ENCODE assay signal across 11 mouse cellular contexts in the genomic region with DNA sequence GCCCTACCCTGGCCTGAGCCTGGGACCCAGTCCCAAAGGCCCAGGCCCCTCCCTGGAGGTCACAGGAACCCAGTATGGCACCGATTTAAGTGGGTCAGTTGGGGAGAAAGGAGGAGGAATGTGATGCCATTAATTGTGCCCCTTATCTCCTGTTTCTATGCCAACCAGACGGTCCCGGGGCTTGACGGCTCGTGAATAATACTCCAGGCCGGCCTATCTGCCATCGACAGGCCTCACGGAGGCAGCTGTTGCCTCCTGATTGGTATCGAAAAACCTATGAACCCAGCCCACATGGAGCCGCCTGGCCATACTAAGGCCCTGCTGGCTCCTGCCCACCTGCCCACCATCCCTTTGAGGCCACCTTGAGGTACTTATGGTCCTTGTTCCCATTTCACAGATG. TPM values are rescaled to one million over a fixed set of nuclear protein-coding genes. Genes with fewer than 3 reads are reported as not detected.
DNase-seq lines count a peak whose midpoint lies in the region; ATAC-seq and TF ChIP-seq lines count a peak whose summit lies in the region.
"Had no signal": no experiment of that assay in that cellular context is flagged by ENCODE, and none has a peak within 500 bp of the region (broad histone marks: within the 10 kb centered on the region; RNA-seq: fewer than 3 reads in every experiment).

No protein-coding gene starts in this region.

- H3K4me2 ChIP-seq in heart, embryonic 13.5 days = peak overlapping the region; percentile 90
- peak overlapping the region; percentile 96 for H3K4me2 ChIP-seq in liver, embryonic 15.5 days
- no peak overlapping the region for H3K4me2 ChIP-seq in kidney, embryonic 16.5 days (replicated peaks; ENCODE audit: low read depth, low read length)

- no peak for ATAC-seq in heart, embryonic 13.5 days (ENCODE audit: extremely low read depth, insufficient number of reproducible peaks, low FRiP score, low TSS enrichment)
- 0 out of 2 replicates have a peak, but pooled peaks have one; percentile 4 for ATAC-seq in common myeloid progenitor, adult 5-6 weeks (replicated peaks; ENCODE audit: low read depth, poor library complexity, severe bottlenecking)
- ATAC-seq in liver, embryonic 15.5 days (ENCODE audit: insufficient read depth) = peak; percentile 63
- ATAC-seq in kidney, embryonic 16.5 days (ENCODE audit: low FRiP score, low TSS enrichment) = no peak
- ATAC-seq: CD4-positive, CD25-positive, alpha-beta regulatory T cell, adult 4 months; forebrain, embryonic 16.5 days; lung, postnatal 0 days had no signal

- H3K9ac ChIP-seq in heart, embryonic 13.5 days = peak overlapping the region; percentile 65
- H3K9ac ChIP-seq in MEL (ENCODE audit: control insufficient read depth, low read depth, low read length, poor library complexity, severe bottlenecking) = peak overlapping the region; percentile 92
- H3K9ac ChIP-seq in liver, embryonic 15.5 days = peak overlapping the region; percentile 99
- no peak overlapping the region for H3K9ac ChIP-seq in kidney, embryonic 16.5 days (replicated peaks; ENCODE audit: low read length)

- H3K9me3 ChIP-seq in heart, embryonic 13.5 days = no peaks in the 10 kb centered on the region
- no peaks in the 10 kb centered on the region for H3K9me3 ChIP-seq in MEL (replicated peaks; ENCODE audit: insufficient read depth, low read length)
- H3K9me3 ChIP-seq in liver, embryonic 15.5 days (replicated peaks) = no peaks in the 10 kb centered on the region
- no peaks in the 10 kb centered on the region for H3K9me3 ChIP-seq in kidney, embryonic 16.5 days (ENCODE audit: low read length)

- no peaks in the 10 kb centered on the region for H3K27me3 ChIP-seq in heart, embryonic 13.5 days (replicated peaks)
- H3K27me3 ChIP-seq in MEL (ENCODE audit: control insufficient read depth in 1 of 2, insufficient read depth in 2 of 2, low read length in 2 of 2) = no peaks in the 10 kb centered on the region
- H3K27me3 ChIP-seq in liver, embryonic 15.5 days = no peaks in the 10 kb centered on the region
- 0 out of 2 replicates have a peak, but pooled peaks cover 4% of the 10 kb centered on the region for H3K27me3 ChIP-seq in kidney, embryonic 16.5 days (ENCODE audit: insufficient read depth, low read length)

- no peak for TF ChIP-seq RAD21 in MEL (IDR thresholded peaks at IDR 0.05; ENCODE audit: low read depth, low read length)

- WGBS in heart, embryonic 13.5 days = 33% methylated on average over 10 of the region's 10 CpGs
- 10% methylated on average over 10 of the region's 10 CpGs for WGBS in liver, embryonic 15.5 days (ENCODE audit: insufficient replicate concordance)
- 80% methylated on average over 10 of the region's 10 CpGs for WGBS in kidney, embryonic 16.5 days

- H3K27ac ChIP-seq in heart, embryonic 13.5 days (replicated peaks) = peak overlapping the region; percentile 55; the same call in 1 of the 2 replicates
- peak overlapping the region; percentile 91 for H3K27ac ChIP-seq in MEL (ENCODE audit: control insufficient read depth, low read depth, low read length)
- H3K27ac ChIP-seq in liver, embryonic 15.5 days (replicated peaks) = peak overlapping the region; percentile 95
- H3K27ac ChIP-seq in kidney, embryonic 16.5 days (ENCODE audit: low read length) = no peak overlapping the region

- TF ChIP-seq EP300 in MEL (IDR thresholded peaks at IDR 0.05; ENCODE audit: low read depth in 1 of 2, low read length in 2 of 2) = peak; percentile 81 to 92

- TF ChIP-seq POLR2A in MEL (IDR thresholded peaks at IDR 0.05; ENCODE audit: control insufficient read depth in 1 of 2, insufficient read depth in 1 of 2, low read depth in 1 of 2, low read length in 2 of 2, poor library complexity in 1 of 2) = no peak

- no peak for TF ChIP-seq CTCF in MEL (IDR thresholded peaks at IDR 0.05 in 2 of 3, conservative IDR thresholded peaks at IDR 0.05 in 1 of 3; ENCODE audit: control insufficient read depth in 1 of 3, insufficient read depth in 1 of 3, low read depth in 2 of 3, low read length in 3 of 3, poor library complexity in 1 of 3, severe bottlenecking in 1 of 3)

- 0 out of 2 replicates have a peak overlapping the region, but pooled peaks have one; percentile 8 for H3K4me3 ChIP-seq in heart, embryonic 13.5 days
- H3K4me3 ChIP-seq in MEL (ENCODE audit: control insufficient read depth in 1 of 2, insufficient read depth in 1 of 2, low read depth in 2 of 2, low read length in 2 of 2) = no peak overlapping the region
- peak overlapping the region; percentile 100 for H3K4me3 ChIP-seq in liver, embryonic 15.5 days (replicated peaks)
- H3K4me3 ChIP-seq in kidney, embryonic 16.5 days (ENCODE audit: low read length) = no peak overlapping the region

- H3K4me1 ChIP-seq in heart, embryonic 13.5 days = peaks cover 89% of the 10 kb centered on the region
- H3K4me1 ChIP-seq in MEL (ENCODE audit: control insufficient read depth in 1 of 2, insufficient read depth in 2 of 2, low read length in 2 of 2) = peaks cover 17 to 67% of the 10 kb centered on the region in 2 experiments; a peak in 3 of 4 replicates
- H3K4me1 ChIP-seq in liver, embryonic 15.5 days (replicated peaks) = peaks cover 80% of the 10 kb centered on the region
- H3K4me1 ChIP-seq in kidney, embryonic 16.5 days (ENCODE audit: insufficient read depth, low read length) = peaks cover 52% of the 10 kb centered on the region

- H3K79me2 ChIP-seq in MEL (ENCODE audit: control insufficient read depth, insufficient read depth, low read length, poor library complexity) = peaks cover 95% of the 10 kb centered on the region

- peaks cover 22% of the 10 kb centered on the region for H3K36me3 ChIP-seq in heart, embryonic 13.5 days
- H3K36me3 ChIP-seq in MEL (ENCODE audit: control insufficient read depth in 1 of 2, insufficient read depth in 2 of 2, low read length in 2 of 2) = peaks cover 0 to 63% of the 10 kb centered on the region in 2 experiments; a peak in 3 of 4 replicates
- H3K36me3 ChIP-seq in liver, embryonic 15.5 days (replicated peaks) = peaks cover 52% of the 10 kb centered on the region
- no peaks in the 10 kb centered on the region for H3K36me3 ChIP-seq in kidney, embryonic 16.5 days (ENCODE audit: insufficient read depth, low read length)

- no peak for DNase-seq in heart, adult 8-10 months (ENCODE audit: low spot score)
- DNase-seq in MEL (ENCODE audit: low read depth, low spot score) = peak; percentile 76
- DNase-seq in embryo, embryonic 10.5 days (ENCODE audit: low spot score) = no peak
- DNase-seq in embryo, embryonic 10 days (ENCODE audit: low spot score) = no peak

TF ChIP-seq in MEL, 35 proteins besides CTCF, POLR2A, EP300 and RAD21:
- TF ChIP-seq MYC (IDR thresholded peaks at IDR 0.05; ENCODE audit: low read depth, low read length) (peak; percentile 66; the same call in 1 of the 2 replicates), ZC3H11A (IDR thresholded peaks at IDR 0.05; ENCODE audit: low read depth, low read length) (no peak), GABPA (IDR thresholded peaks at IDR 0.05; ENCODE audit: low read depth, low read length) (no peak), ETS1 (IDR thresholded peaks at IDR 0.05; ENCODE audit: low read depth, low read length) (peak; percentile 84), POLR2AphosphoS5 (IDR thresholded peaks at IDR 0.05; ENCODE audit: borderline replicate concordance, low read depth, low read length) (no peak), SIN3A (IDR thresholded peaks at IDR 0.05; ENCODE audit: low read length) (peak; percentile 72), TCF12 (IDR thresholded peaks at IDR 0.05; ENCODE audit: low read depth, low read length) (peak; percentile 95), TAL1 (IDR thresholded peaks at IDR 0.05; ENCODE audit: low read length) (peak; percentile 97), USF2 (IDR thresholded peaks at IDR 0.05; ENCODE audit: borderline replicate concordance in 1 of 2, insufficient read depth in 1 of 2, low read depth in 1 of 2, low read length in 2 of 2) (no peak), MEF2A (IDR thresholded peaks at IDR 0.05; ENCODE audit: extremely low read depth, insufficient replicate concordance, low read depth, low read length, poor library complexity, severe bottlenecking) (0 out of 2 replicates have a peak, but pooled peaks have one; percentile 16), BHLHE40 (IDR thresholded peaks at IDR 0.05; ENCODE audit: borderline replicate concordance, low read depth, low read length) (peak; percentile 88), USF1 (IDR thresholded peaks at IDR 0.05; ENCODE audit: low read depth, low read length) (no peak), CHD1 (IDR thresholded peaks at IDR 0.05; ENCODE audit: low read depth, low read length) (no peak), GATA1 (IDR thresholded peaks at IDR 0.05; ENCODE audit: low read depth, low read length) (peak; percentile 90), ZNF384 (IDR thresholded peaks at IDR 0.05; ENCODE audit: low read depth, low read length) (no peak), MAX (IDR thresholded peaks at IDR 0.05; ENCODE audit: low read length) (peak; percentile 53; the same call in 1 of the 2 replicates), UBTF (IDR thresholded peaks at IDR 0.05; ENCODE audit: borderline replicate concordance, insufficient read depth, low read depth, low read length) (no peak), MXI1 (IDR thresholded peaks at IDR 0.05; ENCODE audit: low read depth, low read length) (0 out of 2 replicates have a peak, but pooled peaks have one; percentile 33), MYB (IDR thresholded peaks at IDR 0.05; ENCODE audit: low read depth, low read length) (0 out of 2 replicates have a peak, but pooled peaks have one; percentile 36), HCFC1 (IDR thresholded peaks at IDR 0.05; ENCODE audit: low read depth, low read length) (no peak), MAZ (IDR thresholded peaks at IDR 0.05; ENCODE audit: low read depth, low read length) (peak; percentile 66; the same call in 1 of the 2 replicates)

RNA-seq across cellular contexts. Expression of a gene that starts 5.0 kb away (rescaled TPM):
- 3.8 TPM in 2 replicates for polyA plus RNA-seq in heart, embryonic 13.5 days (2015; fragmentation: Nextera tagmentation; extraction: Ambion mirVana)
- total RNA-seq in heart, adult 8-10 months (2022) = 10 to 100 TPM; 18.1 to 23.2 (median 21.3) TPM
- total RNA-seq in MEL (2012; rRNA removed) = 104 and 133 TPM in 2 replicates
- 100 to 1,000 TPM; 260 to 343 TPM for polyA plus RNA-seq in MEL (2012; ENCODE audit: insufficient read depth in 1 of 2, insufficient read length in 2 of 2, low read depth in 1 of 2, low replicate concordance in 2 of 2, missing spikeins in 1 of 2)
- total RNA-seq in common myeloid progenitor, adult 5-6 weeks (2017) = 53.0 and 72.2 TPM in 2 replicates
- polyA plus RNA-seq in liver, embryonic 15.5 days (2015; fragmentation: Nextera tagmentation; extraction: Ambion mirVana) = 12.0 and 14.9 TPM in 2 replicates
- polyA plus RNA-seq in kidney, embryonic 16.5 days (2015; fragmentation: Nextera tagmentation; extraction: Ambion mirVana) = 1.5 and 1.6 TPM in 2 replicates

Comparison
In these comparisons a context has a peak if more than half of its experiments do, and no peak if none do; other contexts are left out.
1. ATAC-seq: peak in common myeloid progenitor, adult 5-6 weeks (single experiment) and liver, embryonic 15.5 days (single experiment); none in heart, embryonic 13.5 days (single experiment) and kidney, embryonic 16.5 days (single experiment).
2. H3K4me3 ChIP-seq: peak in heart, embryonic 13.5 days (single experiment) and liver, embryonic 15.5 days (single experiment); none in MEL (0 of 2) and kidney, embryonic 16.5 days (single experiment).
3. RNA of a gene that starts 5.0 kb away (polyA plus RNA-seq): 260 to 343 TPM in MEL; 12.0 to 14.9 TPM in liver, embryonic 15.5 days, 3.8 TPM in heart, embryonic 13.5 days and 1.5 to 1.6 TPM in kidney, embryonic 16.5 days; every median in the first group is over 10 times any median in the second.